Mouse (Mus musculus) layer of hippocampus, postnatal 36 days (tissue): ENCODE measurements around the gene Proser3. TPM values are rescaled to one million over a fixed set of nuclear protein-coding genes. Genes with fewer than 3 reads are reported as not detected.
A peak's percentile ranks its signal among the peaks of the same experiment; 100 is the strongest.

ENCODE experiments used
- DNase-seq, 2 experiments: peaks; one replicate each; pipeline ENCODE4 v3.0.0; 2022
- total RNA-seq, 2 experiments: library from RNA; stranded (reverse); gene quantifications; 2 replicates each; pipeline ENCODE4 v1.2.3; 2021

The Proser3 gene
- total RNA-seq, 2 experiments from 2014 or later: 5.7 to 6.9 TPM

- no peak for DNase-seq
Observed at GRCm38 (mm10) chr7:30572969-30573368, 20.9 kb upstream of the Proser3 start.

GRCm38 (mm10) chr7:30572389-30572788 lies 20.3 kb upstream of the Proser3 start:
- no peak for DNase-seq

- DNase-seq: no peak
Observed at GRCm38 (mm10) chr7:30567555-30567954, 15.5 kb upstream of the Proser3 start.

DNA sequence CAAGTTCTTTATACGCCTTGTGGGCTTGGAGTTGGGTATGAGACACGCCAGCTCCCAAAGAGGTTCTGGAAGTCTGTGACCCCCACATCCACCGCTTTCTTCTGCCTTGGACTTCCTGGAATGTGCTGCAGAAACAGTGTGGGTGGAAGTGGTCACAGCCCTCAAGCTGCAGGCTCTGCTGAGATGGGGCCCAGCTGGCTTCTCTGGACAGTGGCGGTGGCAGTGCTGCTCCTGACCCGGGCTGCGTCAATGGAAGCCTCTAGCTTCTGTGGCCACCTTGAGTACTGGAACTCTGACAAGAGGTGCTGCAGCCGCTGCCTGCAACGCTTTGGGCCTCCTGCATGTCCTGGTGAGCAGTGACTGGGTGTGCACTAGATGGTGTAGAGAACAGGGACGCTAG lies 13.9 kb upstream of the Proser3 start:
- no peak for DNase-seq

- no peak for DNase-seq
Observed at GRCm38 (mm10) chr7:30564970-30565571, 13.0 kb upstream of the Proser3 start, which contains the start of gene Igflr1. Gene Igflr1, plus strand, starts transcription at chr7:30565427.

GRCm38 (mm10) chr7:30563906-30564280 lies 11.8 kb upstream of the Proser3 start:
- DNase-seq: no peak

- DNase-seq: peak; percentile 92 to 94
Observed at GRCm38 (mm10) chr7:30563117-30563905, 11.2 kb upstream of the Proser3 start, which contains the start of the genes U2af1l4, Gm49396 and Psenen. Gene U2af1l4, plus strand, starts transcription at chr7:30563301. Gene Gm49396, plus strand, starts transcription at chr7:30563344. Gene Psenen, minus strand, starts transcription at chr7:30563627.

DNA sequence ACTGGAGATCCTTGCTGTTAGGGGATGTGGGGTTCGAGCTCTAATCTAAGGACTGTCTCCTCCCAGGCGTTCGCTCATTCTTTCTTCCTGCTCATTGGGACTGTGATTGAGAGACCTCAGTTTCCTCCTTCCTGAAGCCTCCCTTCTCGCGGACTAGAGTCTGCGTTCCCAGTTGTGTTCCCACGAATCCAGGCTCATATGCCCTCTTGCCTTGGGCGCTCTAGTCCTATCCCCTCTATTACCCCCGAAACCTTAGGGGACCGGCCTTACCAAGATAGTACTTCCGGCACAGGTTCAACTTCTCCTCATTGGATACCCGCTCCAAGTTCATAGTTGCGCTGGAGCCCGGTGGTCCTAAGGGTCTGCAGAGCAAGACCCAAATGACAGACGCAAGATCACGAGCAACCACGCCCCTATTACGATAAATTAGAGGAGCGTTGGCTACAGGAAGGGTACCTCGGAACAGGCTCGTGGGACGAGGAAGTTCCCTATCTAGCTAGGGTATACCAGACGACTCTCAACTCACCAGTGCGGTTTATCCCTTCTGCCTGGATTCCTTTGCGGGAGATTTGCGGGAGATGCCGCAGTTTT lies 10.5 kb upstream of the Proser3 start:
- peak in 1 of 2 experiments; percentile 58 for DNase-seq

DNA sequence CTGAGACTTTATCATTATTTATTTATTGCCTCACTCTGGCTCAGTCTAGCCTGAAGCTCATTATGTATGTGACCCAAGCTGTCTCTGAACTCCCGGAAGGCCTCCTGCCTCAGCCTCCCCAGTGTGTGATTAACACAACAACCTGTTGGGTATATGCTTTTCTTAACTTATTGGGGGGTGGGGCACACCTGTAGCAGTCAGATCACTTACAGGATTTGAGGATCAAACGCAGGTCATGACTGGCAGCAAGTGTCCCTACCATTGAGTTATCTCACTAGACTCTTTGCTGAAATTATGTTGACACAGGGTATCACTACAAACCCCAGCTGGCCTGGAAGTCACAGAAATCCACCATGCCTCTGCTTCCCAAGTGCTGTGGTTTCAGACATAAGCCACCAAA lies 8.2 kb upstream of the Proser3 start:
- no peak for DNase-seq

DNA sequence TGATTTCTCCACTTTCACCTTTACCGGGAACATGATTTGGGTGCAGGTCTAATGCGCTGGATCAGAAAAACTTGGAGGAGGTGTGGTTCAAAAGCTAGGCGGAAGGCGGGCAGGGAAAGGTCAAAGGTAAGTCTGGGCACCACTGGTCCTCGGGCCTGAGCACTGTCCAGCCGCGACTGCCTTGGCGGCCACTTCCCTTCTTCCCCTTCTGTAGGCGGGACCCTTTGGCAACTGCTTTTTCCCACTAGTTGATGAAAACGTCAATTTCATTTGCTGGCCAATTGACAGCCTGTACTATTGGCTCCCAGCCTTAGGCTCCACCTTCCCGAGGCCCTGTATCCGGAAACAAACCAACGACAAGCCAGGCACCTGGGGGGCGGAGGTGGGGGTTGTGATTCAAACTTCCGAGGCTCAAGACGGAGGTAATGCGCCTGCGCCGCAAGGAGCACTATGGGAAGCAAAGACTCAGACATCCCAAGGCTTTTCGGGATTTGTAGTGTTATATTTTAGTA lies 7.4 kb upstream of the Proser3 start, which contains the start of gene Lin37:
Gene Lin37, minus strand, starts transcription at position 396 of the 512 bp plus-strand sequence.
- DNase-seq: peak; percentile 97 to 99

- no peak for DNase-seq
Observed at GRCm38 (mm10) chr7:30558656-30559442, 6.8 kb upstream of the Proser3 start.

DNA sequence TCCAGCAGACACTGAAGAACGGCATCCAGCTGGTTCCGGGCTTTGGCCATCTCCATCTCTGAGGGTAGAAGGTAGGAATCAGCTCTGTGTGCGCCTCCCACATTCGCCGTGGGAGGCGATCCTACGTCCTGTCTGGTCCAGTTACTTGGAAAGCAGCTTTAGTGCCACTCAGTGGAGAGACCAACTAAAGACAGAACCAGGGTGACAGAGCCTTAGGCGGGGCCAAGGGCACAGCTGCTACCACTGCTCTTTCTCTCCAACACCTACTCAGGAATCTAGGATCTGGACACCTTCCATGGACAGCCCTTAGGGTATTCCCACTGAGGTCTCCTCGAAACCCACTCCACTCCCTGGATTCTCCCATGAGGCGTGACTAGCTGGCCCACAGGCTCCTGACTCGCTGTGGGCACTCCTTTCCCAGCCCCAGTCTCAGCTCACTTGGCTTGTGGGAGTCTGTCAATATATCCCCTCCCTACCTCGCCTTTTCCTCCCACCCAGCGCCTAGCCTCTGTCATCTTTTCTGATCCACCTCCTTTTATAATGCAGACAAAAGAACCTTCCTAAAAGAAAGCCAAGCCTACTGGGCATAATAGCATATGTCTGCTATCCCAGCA lies 5.9 kb upstream of the Proser3 start:
- no peak for DNase-seq

DNA sequence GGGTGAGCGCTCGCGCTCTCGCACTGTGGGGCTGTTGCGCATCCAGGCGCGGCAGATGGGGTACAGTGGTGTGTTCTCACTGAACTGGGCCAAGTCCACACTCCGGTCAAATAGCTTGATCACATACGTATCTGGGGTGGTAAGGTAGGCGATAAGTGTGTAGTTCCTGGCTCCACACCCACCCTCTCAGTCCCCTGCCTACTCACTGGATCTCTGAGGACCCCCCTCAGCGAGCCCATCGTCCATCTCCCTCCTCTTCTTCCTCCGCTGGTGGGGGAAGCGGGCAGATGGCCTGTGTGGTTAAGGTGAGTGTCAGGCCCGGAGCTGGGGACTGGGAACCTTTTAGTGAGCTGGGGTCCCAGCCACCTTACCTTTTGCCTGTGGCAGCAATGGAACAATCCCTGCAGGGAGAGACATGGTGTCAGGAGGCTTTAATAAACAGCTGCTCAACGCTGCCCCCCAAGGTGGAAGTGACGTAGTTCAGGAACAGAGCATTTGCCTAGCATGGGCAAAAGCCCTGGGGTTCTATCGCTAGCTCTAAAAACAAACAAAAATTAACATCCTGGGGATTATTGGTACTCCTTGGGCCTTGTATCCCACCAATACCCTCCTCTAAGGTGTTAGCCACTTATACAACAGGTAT lies 4.9 kb upstream of the Proser3 start:
- no peak for DNase-seq

DNA sequence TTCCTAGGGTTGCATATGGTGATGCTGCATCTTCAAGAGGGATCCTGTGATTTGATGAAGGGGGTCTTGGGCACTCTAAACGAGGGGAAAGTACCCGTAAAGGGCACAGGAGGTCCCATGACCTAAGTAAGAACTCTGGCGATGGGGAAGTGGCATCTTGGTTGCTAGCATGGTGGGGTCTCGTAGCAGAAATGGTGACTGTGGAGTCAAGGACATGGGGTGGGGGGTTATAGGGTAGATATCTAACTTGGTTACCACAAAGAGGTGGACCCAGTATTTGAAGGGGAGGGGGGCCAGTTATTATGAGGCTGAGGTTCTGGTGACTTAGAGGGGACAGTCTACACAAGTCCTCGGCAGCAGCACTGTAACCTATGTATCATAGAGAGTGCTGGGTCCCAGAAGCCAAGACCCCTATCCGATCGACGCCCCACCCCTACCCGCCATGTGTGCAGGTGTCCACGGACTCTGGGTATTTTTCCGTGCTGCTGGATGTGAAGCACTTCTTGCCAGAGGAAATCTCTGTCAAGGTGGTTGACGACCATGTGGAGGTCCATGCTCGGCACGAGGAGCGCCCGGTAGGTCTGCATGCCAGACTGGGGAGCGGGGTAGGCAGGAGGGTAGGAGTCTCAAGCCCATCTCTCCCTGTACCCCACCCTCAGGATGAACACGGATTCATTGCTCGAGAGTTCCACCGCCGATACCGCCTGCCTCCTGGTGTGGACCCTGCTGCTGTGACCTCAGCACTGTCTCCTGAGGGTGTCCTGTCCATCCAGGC lies 1.9 kb upstream of the Proser3 start:
- no peak for DNase-seq

DNA sequence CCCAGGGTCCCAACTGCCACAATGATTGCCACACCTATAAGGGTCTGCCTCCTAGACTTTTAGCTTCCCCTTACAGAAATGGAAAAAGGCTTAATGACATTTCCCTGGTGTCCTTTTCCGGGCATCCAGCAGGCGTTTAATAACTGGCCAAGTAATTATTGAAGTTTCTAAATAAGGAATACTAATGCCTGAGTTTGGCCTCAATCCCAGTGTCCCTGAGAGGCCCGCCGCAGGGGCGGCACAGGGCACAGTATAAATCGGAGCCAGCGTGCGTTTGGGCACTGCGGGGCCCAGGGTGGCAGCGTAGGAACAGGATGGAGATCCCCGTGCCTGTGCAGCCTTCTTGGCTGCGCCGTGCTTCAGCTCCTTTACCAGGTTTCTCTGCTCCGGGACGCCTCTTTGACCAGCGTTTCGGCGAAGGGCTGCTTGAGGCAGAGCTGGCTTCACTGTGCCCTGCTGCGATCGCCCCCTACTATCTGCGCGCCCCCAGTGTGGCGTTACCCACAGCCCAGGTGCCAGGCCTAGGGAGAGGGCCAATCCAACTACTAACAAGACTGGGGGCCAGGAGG lies 1.0 kb upstream of the Proser3 start:
- DNase-seq: peak in 1 of 2 experiments; percentile 54

DNA sequence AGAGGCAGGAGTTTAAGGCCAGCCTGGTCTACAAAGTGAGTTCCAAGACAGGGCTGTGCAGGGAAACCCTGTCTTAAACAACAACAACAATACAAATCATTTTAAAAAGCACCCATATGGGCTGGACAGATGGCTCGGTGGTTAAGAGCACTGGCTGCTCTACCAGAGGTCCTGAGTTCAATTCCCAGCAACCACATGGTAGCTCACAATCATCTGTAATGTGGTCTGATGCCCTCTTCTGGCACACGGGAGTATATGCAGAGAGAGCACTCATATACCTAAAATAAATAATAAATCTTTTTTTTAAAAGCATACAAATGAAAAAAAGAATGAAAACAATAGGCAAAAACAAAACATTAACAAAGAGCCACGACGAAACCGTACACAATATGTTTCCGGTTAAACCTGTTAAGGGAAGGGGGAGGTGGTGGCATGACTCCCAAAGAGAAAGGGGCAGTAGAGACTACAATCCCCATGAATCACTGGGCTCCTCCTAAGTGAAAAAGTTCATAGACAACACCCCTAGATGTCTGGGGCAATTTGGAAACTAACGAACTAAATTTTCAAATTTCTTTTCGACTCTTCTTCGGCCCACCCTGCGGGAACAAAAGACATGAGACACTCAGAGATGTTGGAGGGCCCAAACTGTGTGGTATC lies 526 bp downstream of the Proser3 start:
- DNase-seq: peak in 1 of 2 experiments; percentile 29

- no peak for DNase-seq
Observed at GRCm38 (mm10) chr7:30550603-30551002, 1.5 kb downstream of the Proser3 start.

- DNase-seq: no peak
Observed at GRCm38 (mm10) chr7:30549880-30550279, 2.2 kb downstream of the Proser3 start.

- no peak for DNase-seq
Observed at GRCm38 (mm10) chr7:30544327-30544726, 7.8 kb downstream of the Proser3 start.

- no peak for DNase-seq
Observed at GRCm38 (mm10) chr7:30540572-30540971, 11.5 kb downstream of the Proser3 start.
